Mouse (Mus musculus) cerebellum, adult 9-11 months (tissue): Measurements from ENCODE around the gene Ak8.
A peak's percentile ranks its signal among the peaks of the same experiment; 100 is the strongest.

Experiments
- DNase-seq: peaks from one replicate; pipeline ENCODE4 v3.0.0; 2022

The Ak8 gene

GRCm38 (mm10) chr2:28699361-28700335 lies at the start of gene Ak8, which contains the start of gene Spaca9:
Ak8 (plus strand) TSS chr2:28700164.
Spaca9 (minus strand) TSS chr2:28699727.
- DNase-seq, result peak; percentile 63

- DNase-seq, result peak; percentile 26
Observed at GRCm38 (mm10) chr2:28650526-28650925, 49.4 kb upstream of the Ak8 start.

GRCm38 (mm10) chr2:28653351-28653750 lies 46.6 kb upstream of the Ak8 start:
- no peak for DNase-seq

GRCm38 (mm10) chr2:28654295-28654694 lies 45.7 kb upstream of the Ak8 start:
- no peak for DNase-seq

- no peak for DNase-seq
Observed at GRCm38 (mm10) chr2:28656216-28656615, 43.7 kb upstream of the Ak8 start.

GRCm38 (mm10) chr2:28662891-28663290 lies 37.1 kb upstream of the Ak8 start:
- DNase-seq, result no peak

- no peak for DNase-seq
Observed at GRCm38 (mm10) chr2:28665818-28666217, 34.1 kb upstream of the Ak8 start.

GRCm38 (mm10) chr2:28671438-28671837 lies 28.5 kb upstream of the Ak8 start:
- DNase-seq, result no peak

GRCm38 (mm10) chr2:28676005-28676404 lies 24.0 kb upstream of the Ak8 start:
- DNase-seq, result no peak

- no peak for DNase-seq
Observed at GRCm38 (mm10) chr2:28680710-28681109, 19.3 kb upstream of the Ak8 start.

GRCm38 (mm10) chr2:28681718-28682117 lies 18.2 kb upstream of the Ak8 start:
- DNase-seq, result peak; percentile 54

- DNase-seq, result no peak
Observed at GRCm38 (mm10) chr2:28685895-28686294, 14.1 kb upstream of the Ak8 start.

- no peak for DNase-seq
Observed at GRCm38 (mm10) chr2:28688431-28688830, 11.5 kb upstream of the Ak8 start.

GRCm38 (mm10) chr2:28692692-28693091 lies 7.3 kb upstream of the Ak8 start:
- DNase-seq, result no peak

- DNase-seq, result no peak
Observed at GRCm38 (mm10) chr2:28698566-28698965, 1.4 kb upstream of the Ak8 start.

GRCm38 (mm10) chr2:28701646-28702262 lies 1.8 kb downstream of the Ak8 start:
- no peak for DNase-seq

GRCm38 (mm10) chr2:28706106-28706636 lies 6.2 kb downstream of the Ak8 start:
- DNase-seq, result no peak

- DNase-seq, result no peak
Observed at GRCm38 (mm10) chr2:28706787-28707186, 6.8 kb downstream of the Ak8 start.

- DNase-seq, result no peak
Observed at GRCm38 (mm10) chr2:28713036-28713435, 13.1 kb downstream of the Ak8 start.

GRCm38 (mm10) chr2:28722419-28722818 lies 22.5 kb downstream of the Ak8 start:
- no peak for DNase-seq

GRCm38 (mm10) chr2:28723912-28724311 lies 23.9 kb downstream of the Ak8 start:
- no peak for DNase-seq

- DNase-seq, result no peak
Observed at GRCm38 (mm10) chr2:28727786-28728404, 27.9 kb downstream of the Ak8 start.

GRCm38 (mm10) chr2:28730676-28731075 lies 30.7 kb downstream of the Ak8 start:
- no peak for DNase-seq
